Mouse (Mus musculus): ENCODE data around the gene Paqr6.
A peak's percentile ranks its signal among the peaks of the same experiment; 100 is the strongest.

Gene Paqr6

GRCm38 (mm10) chr3:88364337-88364736 lies at the start of gene Paqr6:
Gene Paqr6, plus strand, starts transcription at chr3:88364584.
- DNase-seq (ENCODE audit: extremely low spot score, low spot score) = peak; percentile 44

GRCm38 (mm10) chr3:88324951-88325405 lies 39.4 kb upstream of the Paqr6 start, which contains the start of gene Glmp:
Gene Glmp, plus strand, starts transcription at chr3:88325023.
- peak; percentile 60 for DNase-seq (ENCODE audit: extremely low spot score, low spot score)

- DNase-seq (ENCODE audit: extremely low spot score, low spot score) = no peak
These were observed 35.4 kb upstream of the Paqr6 start for GRCm38 (mm10) chr3:88328956-88329355.

GRCm38 (mm10) chr3:88331282-88331681 lies 33.1 kb upstream of the Paqr6 start:
- DNase-seq (ENCODE audit: extremely low spot score, low spot score) = no peak

- no peak for DNase-seq (ENCODE audit: extremely low spot score, low spot score)
These were observed 30.2 kb upstream of the Paqr6 start for GRCm38 (mm10) chr3:88334029-88334658.

- no peak for DNase-seq (ENCODE audit: extremely low spot score, low spot score)
These were observed 29.4 kb upstream of the Paqr6 start for GRCm38 (mm10) chr3:88334902-88335435.

- DNase-seq (ENCODE audit: extremely low spot score, low spot score) = no peak
These were observed 28.8 kb upstream of the Paqr6 start for GRCm38 (mm10) chr3:88335436-88336053.

GRCm38 (mm10) chr3:88336058-88337013 lies 28.0 kb upstream of the Paqr6 start, which contains the start of the genes Tmem79 and Smg5:
Gene Tmem79, minus strand, starts transcription at chr3:88336148.
Gene Smg5, plus strand, starts transcription at chr3:88336260.
- DNase-seq (ENCODE audit: extremely low spot score, low spot score) = peak; percentile 96

- DNase-seq (ENCODE audit: extremely low spot score, low spot score) = no peak
These were observed 26.9 kb upstream of the Paqr6 start for GRCm38 (mm10) chr3:88337367-88338020.

- no peak for DNase-seq (ENCODE audit: extremely low spot score, low spot score)
These were observed 26.1 kb upstream of the Paqr6 start for GRCm38 (mm10) chr3:88338316-88338715.

GRCm38 (mm10) chr3:88339006-88339405 lies 25.4 kb upstream of the Paqr6 start:
- no peak for DNase-seq (ENCODE audit: extremely low spot score, low spot score)

- no peak for DNase-seq (ENCODE audit: extremely low spot score, low spot score)
These were observed 13.7 kb upstream of the Paqr6 start for GRCm38 (mm10) chr3:88350732-88351131.

GRCm38 (mm10) chr3:88352907-88353306 lies 11.5 kb upstream of the Paqr6 start:
- no peak for DNase-seq (ENCODE audit: extremely low spot score, low spot score)

GRCm38 (mm10) chr3:88354396-88355165 lies 9.8 kb upstream of the Paqr6 start:
- no peak for DNase-seq (ENCODE audit: extremely low spot score, low spot score)

GRCm38 (mm10) chr3:88359584-88359983 lies 4.8 kb upstream of the Paqr6 start:
- no peak for DNase-seq (ENCODE audit: extremely low spot score, low spot score)

- no peak for DNase-seq (ENCODE audit: extremely low spot score, low spot score)
These were observed 4.4 kb upstream of the Paqr6 start for GRCm38 (mm10) chr3:88359989-88360388.

GRCm38 (mm10) chr3:88361096-88361495 lies 3.3 kb upstream of the Paqr6 start:
- no peak for DNase-seq (ENCODE audit: extremely low spot score, low spot score)

GRCm38 (mm10) chr3:88361612-88362313 lies 2.6 kb upstream of the Paqr6 start:
- DNase-seq (ENCODE audit: extremely low spot score, low spot score) = no peak

- DNase-seq (ENCODE audit: extremely low spot score, low spot score) = no peak
These were observed 684 bp upstream of the Paqr6 start for GRCm38 (mm10) chr3:88363700-88364099.

Measured in neural tube, embryonic 10.5 days (tissue).